Mouse (Mus musculus) splenic B cell, adult 2 months (primary cell): ENCODE measurements at regions not wholly inside any gene's neighbourhood (a gene's known extent, or its start where the extent isn't known, plus 50 kb on each side); places are given as distances from the start of the nearest gene placed in this dataset.

ENCODE experiments used
- DNase-seq: peaks from one replicate; pipeline ENCODE4 v3.0.0-alpha.2; 2011; ENCODE audit warnings: low read depth, low spot score
- H3K27me3 ChIP-seq: 2 replicates; pipeline ENCODE4 v1.6.1; 2012; ENCODE audit warnings: mild to moderate bottlenecking, low read length, moderate library complexity, mixed read lengths; ENCODE audit not compliant: control insufficient read depth, poor library complexity, insufficient read depth, severe bottlenecking
- H3K36me3 ChIP-seq: 2 replicates; pipeline ENCODE4 v1.6.1; 2012; ENCODE audit warnings: mild to moderate bottlenecking, low read length, moderate library complexity, mixed read lengths; ENCODE audit not compliant: control insufficient read depth, poor library complexity, insufficient read depth, severe bottlenecking

- Histone ChIP-seq H3K27me3 (no peaks in the 10 kb centered on the region), H3K36me3 (no peaks in the 10 kb centered on the region)
- DNase-seq = no peak
Measured at GRCm38 (mm10) chr14:102855264-102855840, 127.1 kb downstream of the Kctd12 start.

DNA sequence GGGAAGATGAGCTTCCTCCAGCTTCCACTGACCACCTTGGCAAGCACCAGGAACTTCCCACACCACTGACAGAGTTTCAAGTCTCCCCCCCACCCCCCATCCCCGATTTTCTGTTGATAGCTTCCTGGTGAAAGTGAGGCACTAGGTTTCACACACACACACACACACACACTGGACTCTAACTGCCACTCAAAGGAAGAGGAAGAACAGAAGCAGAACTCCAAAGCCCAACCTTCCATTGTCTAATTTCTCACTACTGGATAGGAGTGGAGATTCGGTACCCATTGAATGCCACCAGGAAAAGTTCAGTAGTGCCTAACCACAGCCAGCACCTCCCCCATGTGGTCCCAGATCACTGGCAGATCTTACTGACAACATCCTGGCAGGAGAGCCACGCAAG is 138.7 kb downstream of the Kctd12 start:
- no peaks in the 10 kb centered on the region for H3K36me3 ChIP-seq
- H3K27me3 ChIP-seq = no peaks in the 10 kb centered on the region
- DNase-seq = no peak

- Histone ChIP-seq H3K36me3 (no peaks in the 10 kb centered on the region), H3K27me3 (no peaks in the 10 kb centered on the region)
- DNase-seq = no peak
Measured at GRCm38 (mm10) chr14:102837602-102838001, 144.8 kb downstream of the Kctd12 start.

DNA sequence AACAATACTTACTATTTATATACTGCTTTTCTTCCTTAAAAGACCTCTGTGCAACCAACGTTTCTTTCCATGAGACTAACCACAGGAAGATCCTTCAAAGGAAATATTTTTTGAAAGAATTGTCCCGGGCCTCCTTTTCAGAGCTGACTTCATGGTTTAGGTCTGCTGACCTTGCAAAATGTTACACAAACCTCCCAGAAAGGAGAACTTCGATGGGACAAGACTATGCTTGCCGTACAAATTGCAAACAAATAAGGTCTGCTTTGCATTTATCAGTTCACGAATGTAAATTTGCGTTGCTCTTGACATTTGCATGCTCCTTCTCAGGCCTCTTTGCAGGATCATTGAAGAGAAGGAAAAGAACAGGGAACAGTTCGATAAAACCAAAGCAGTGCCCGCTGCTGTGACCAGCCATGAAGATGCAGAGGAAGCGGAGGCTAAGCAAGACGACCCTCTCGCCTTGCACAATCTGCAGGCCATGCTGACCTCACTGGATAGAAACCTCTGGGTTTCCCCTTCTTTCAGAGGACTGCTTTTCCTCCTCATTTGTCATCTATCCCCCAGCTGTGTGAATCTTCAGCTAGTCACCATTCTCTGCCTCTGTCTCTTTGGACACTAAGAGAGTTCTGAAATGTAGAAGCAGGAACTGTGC is 147.2 kb downstream of the Kctd12 start:
- no peaks in the 10 kb centered on the region for H3K36me3 ChIP-seq
- no peaks in the 10 kb centered on the region for H3K27me3 ChIP-seq
- DNase-seq = peak; percentile 23

GRCm38 (mm10) chr14:102828442-102828841 is 154.0 kb downstream of the Kctd12 start:
- peak; percentile 62 for DNase-seq
- no peaks in the 10 kb centered on the region for H3K27me3 ChIP-seq
- H3K36me3 ChIP-seq = no peaks in the 10 kb centered on the region

DNA sequence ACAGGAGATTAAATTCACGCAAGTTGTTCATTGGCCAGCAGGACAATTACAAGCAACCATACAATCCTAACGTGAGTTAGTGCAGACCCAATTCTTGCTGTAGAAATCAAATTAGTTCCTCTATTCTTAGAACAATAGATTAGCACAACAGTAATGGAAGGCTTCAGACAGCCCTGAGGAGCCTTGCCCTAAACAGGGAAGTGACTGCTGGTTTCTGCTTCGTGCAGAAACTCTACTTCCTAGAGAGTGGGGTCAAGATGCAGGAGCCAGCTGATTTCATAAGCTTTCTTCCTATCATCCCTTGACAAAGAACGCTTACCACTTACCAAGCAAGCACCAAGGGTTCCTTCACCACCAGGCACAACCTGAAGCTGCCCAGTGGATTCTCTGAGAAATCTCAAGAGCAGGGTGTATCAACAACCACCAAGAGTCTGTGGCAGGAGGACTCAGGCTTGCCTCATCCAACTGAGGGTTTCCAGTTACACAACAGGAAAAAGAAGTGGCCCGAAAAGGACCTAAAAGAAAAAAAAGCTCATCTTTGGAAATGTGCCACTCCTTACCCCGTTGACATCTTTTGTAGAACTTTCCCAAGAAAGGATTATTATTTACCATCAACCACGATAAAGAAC is 154.6 kb downstream of the Kctd12 start:
- DNase-seq = peak; percentile 28
- Histone ChIP-seq H3K27me3 (no peaks in the 10 kb centered on the region), H3K36me3 (no peaks in the 10 kb centered on the region)

DNA sequence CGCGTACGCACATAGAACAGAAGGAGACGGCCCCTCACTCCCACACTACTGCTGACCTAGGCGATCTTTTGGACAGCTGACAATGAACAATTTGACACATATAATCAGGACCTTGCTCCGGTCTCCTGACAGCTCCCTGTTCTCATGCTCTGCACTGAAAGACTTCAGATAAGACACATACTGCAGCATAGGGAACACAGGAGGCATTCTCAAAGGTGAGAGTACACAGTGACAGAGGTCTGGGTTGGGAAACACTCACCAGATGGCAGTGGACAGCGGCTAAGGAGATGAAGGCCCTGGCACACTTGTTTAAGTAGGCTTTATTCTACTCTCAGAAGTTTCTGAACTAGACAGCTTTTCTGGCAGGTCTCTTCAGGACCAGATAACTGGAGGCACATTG is 156.9 kb downstream of the Kctd12 start:
- no peaks in the 10 kb centered on the region for H3K36me3 ChIP-seq
- no peaks in the 10 kb centered on the region for H3K27me3 ChIP-seq
- DNase-seq = no peak

GRCm38 (mm10) chr14:102820663-102821062 is 161.8 kb downstream of the Kctd12 start:
- no peak for DNase-seq
- Histone ChIP-seq H3K36me3 (no peaks in the 10 kb centered on the region), H3K27me3 (no peaks in the 10 kb centered on the region)

- H3K36me3 ChIP-seq = no peaks in the 10 kb centered on the region
- no peaks in the 10 kb centered on the region for H3K27me3 ChIP-seq
- DNase-seq = no peak
Measured at GRCm38 (mm10) chr14:102811678-102812081, 170.8 kb downstream of the Kctd12 start.

GRCm38 (mm10) chr14:102811022-102811421 is 171.4 kb downstream of the Kctd12 start:
- no peaks in the 10 kb centered on the region for H3K36me3 ChIP-seq
- no peaks in the 10 kb centered on the region for H3K27me3 ChIP-seq
- DNase-seq = no peak

DNA sequence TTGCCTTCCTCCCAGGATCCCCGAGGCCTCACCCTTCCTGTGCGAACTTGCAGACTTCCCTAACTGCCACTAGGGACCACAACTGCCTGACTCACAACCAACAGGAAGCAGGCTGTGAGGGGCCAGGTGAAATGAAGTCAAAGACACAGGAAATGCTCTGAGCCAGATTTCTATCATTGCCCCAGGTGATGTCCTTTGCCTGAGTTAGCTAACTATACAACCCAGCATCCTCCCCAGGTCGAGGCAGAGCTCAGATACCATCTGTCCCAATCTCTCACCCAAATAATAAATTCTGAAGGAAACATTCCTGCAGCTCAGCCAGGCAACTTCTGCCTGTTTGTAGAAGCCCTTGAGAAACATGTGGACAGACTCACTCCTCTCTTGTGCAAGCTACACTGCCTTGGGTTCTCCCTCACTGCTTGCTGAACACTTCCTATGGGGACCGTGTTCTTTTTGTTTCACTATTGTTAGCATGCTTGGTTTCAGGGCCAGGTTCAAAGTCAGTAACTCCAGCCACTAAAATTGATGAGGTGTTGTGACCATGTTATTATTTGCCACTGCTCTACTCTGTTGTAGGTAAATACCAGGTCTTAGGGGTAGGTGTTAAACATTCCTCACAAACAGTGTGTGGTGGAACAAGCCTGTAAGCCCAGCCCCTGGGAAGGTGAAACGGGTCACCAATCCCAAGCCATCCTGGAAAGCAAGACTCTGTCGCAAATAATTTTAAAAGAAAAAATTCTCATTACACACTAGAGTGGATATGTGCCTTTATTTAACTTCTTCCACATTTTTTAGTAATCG is 172.1 kb downstream of the Kctd12 start:
- peak; percentile 56 for DNase-seq
- no peaks in the 10 kb centered on the region for H3K27me3 ChIP-seq
- H3K36me3 ChIP-seq = no peaks in the 10 kb centered on the region

- Histone ChIP-seq H3K27me3 (no peaks in the 10 kb centered on the region), H3K36me3 (no peaks in the 10 kb centered on the region)
- peak; percentile 69 for DNase-seq
Measured at GRCm38 (mm10) chr14:102805936-102806923, 176.2 kb downstream of the Kctd12 start.

DNA sequence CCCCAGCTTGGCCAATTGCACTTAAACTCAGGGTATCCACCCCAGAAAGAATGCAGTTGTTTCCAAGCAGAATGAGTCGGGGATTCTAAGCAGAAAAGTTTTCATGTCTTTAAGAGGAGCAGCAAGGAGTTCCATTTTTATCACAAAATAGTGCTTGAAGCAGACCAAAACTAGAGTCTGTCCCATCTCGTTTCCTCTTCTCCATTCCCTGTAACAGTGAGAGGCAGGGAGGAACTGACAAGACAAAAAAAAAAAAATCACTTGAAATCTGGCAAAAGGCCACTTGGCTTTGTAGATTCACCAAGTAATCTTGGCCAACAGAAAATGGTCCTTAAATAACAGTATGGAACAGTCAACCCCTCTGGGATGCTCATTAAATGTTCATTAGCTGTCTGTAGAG is 186.8 kb downstream of the Kctd12 start:
- no peaks in the 10 kb centered on the region for H3K36me3 ChIP-seq
- no peaks in the 10 kb centered on the region for H3K27me3 ChIP-seq
- DNase-seq = no peak

GRCm38 (mm10) chr14:102794898-102795297 is 187.5 kb downstream of the Kctd12 start:
- no peaks in the 10 kb centered on the region for H3K36me3 ChIP-seq
- peak; percentile 75 for DNase-seq

More at GRCm38 (mm10) chr14:102794898-102795297, 187.5 kb downstream of the Kctd12 start:
- H3K27me3 ChIP-seq = no peaks in the 10 kb centered on the region
